Mouse (Mus musculus) ES-E14 (cell line): ENCODE measurements at regions not wholly inside any gene's neighbourhood (a gene's known extent, or its start where the extent isn't known, plus 50 kb on each side); places are given as distances from the start of the nearest gene placed in this dataset.

Source experiments
- MAFK ChIP-seq: IDR thresholded peaks from 2 replicates; pipeline ENCODE4 v1.6.1; 2014; ENCODE audit warnings: mild to moderate bottlenecking, low read depth, low read length, inconsistent platforms; ENCODE audit not compliant: insufficient read depth
- ZC3H11A ChIP-seq: IDR thresholded peaks from 2 replicates; pipeline ENCODE4 v1.6.1; 2012; ENCODE audit warnings: low read depth, mild to moderate bottlenecking, inconsistent platforms, low read length, borderline replicate concordance
- ZNF384 ChIP-seq: IDR thresholded peaks from 2 replicates; pipeline ENCODE4 v1.6.1; 2012; ENCODE audit warnings: low read depth, low read length, inconsistent platforms

DNA sequence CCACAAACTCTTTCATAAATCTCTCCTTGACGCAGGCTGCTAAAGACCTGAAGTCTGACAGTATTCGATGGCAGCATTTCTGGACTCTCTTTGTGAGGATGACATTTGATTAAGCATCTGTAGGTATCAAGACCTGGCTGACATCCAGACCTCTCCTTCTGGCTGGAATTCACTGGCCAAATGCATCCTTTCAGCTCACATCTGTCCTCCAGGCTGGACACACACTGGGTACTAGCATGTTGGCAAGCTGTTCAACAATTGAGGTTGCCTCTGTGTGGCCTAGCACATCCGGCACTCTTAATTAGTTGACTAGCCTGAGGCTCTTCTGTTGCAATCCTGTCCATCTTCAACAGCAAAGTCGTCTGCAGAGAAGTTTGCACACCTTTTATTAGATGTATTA is 197.8 kb upstream of the Sgcd start:
- no peak for TF ChIP-seq ZNF384
- no peak for TF ChIP-seq ZC3H11A
- no peak for TF ChIP-seq MAFK
